Mouse (Mus musculus): Measurements from ENCODE around the gene Zfhx3. TPM values are rescaled to one million over a fixed set of nuclear protein-coding genes. Genes with fewer than 3 reads are reported as not detected.

Zfhx3 gene
- total and polyA plus RNA-seq, 2 experiments from 2014 or later: 9.6 to 13.8 TPM

DNA sequence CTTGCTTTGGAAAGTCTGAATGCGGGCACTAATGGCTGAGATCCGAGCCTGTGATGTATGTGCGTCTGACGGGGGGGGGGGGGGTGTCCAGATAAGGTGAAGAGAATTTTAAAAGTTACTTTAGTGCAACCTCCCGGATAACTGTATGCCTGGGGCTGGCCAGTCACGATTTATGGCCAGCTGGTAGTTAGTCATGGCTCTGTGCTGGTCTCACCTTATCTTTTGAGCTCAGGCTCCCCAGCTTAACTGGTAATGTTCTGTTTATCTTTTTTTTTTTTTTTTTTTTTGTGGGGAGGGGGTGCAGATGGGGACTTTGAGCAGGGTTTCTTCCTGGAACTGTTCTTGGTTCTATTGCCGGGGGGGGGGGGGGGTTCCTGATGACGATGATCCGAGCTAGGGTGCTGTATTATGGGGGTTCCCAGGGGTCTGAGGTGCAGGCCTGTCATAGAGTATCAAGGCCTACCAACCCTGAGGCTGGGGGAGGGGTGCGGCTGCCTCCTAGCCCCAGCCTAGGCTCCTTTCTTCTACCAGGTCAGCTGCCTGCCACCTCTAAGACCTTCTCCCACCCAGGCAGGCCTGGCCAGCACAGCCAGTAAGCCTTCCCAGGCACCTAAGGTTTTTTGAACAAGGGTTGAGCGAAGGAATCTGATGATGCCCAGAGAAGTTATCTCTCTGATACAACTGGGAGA lies 782.5 kb downstream of the Zfhx3 start:
- Histone ChIP-seq H3K27ac (ENCODE audit: low read depth, low read length) (no peak overlapping the region), H3K4me1 (ENCODE audit: insufficient read depth) (no peaks in the 10 kb centered on the region), H3K9me3 (ENCODE audit: low read length) (no peaks in the 10 kb centered on the region), H3K9ac (no peak overlapping the region), H3K27me3 (ENCODE audit: insufficient read depth, low read length) (no peaks in the 10 kb centered on the region), H3K4me3 (ENCODE audit: low read depth, low read length) (no peak overlapping the region), H3K4me2 (ENCODE audit: low read depth) (no peak overlapping the region), H3K36me3 (ENCODE audit: insufficient read depth) (no peaks in the 10 kb centered on the region)
- no peak for TF ChIP-seq CTCF (IDR thresholded peaks at IDR 0.05; ENCODE audit: low read depth)
- ATAC-seq: no peak
- no peak for DNase-seq
- WGBS: 46% methylated on average over 11 of the region's 11 CpGs

DNA sequence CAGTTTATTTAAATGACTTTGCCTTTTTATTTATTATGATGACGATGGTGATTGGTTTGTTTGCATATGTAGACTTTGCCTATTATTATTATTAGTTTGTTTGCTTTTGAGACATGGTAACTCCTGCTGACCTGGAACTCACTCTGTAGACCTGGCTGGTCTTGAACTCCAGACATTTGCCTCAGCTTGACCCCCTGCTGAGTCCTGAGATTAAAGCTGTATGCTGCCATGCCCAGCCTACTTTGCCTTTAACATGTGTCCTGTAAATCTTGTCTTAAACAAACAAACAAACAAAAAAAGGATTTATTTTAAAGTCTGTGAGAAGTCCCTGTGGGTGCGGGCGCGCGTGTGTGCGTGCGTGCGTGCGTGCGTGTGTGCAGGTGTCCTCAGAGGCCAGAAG lies 783.2 kb downstream of the Zfhx3 start:
- no peak overlapping the region for H3K4me2 ChIP-seq (ENCODE audit: low read depth)
- ATAC-seq: no peak
- H3K27me3 ChIP-seq (ENCODE audit: insufficient read depth, low read length): no peaks in the 10 kb centered on the region
- no peaks in the 10 kb centered on the region for H3K4me1 ChIP-seq (ENCODE audit: insufficient read depth)
- H3K27ac ChIP-seq (ENCODE audit: low read depth, low read length): no peak overlapping the region
- WGBS: 77% methylated on average over 10 of the region's 10 CpGs
- no peaks in the 10 kb centered on the region for H3K9me3 ChIP-seq (ENCODE audit: low read length)
- no peak for DNase-seq
- no peaks in the 10 kb centered on the region for H3K36me3 ChIP-seq (ENCODE audit: insufficient read depth)
- H3K4me3 ChIP-seq (ENCODE audit: low read depth, low read length): no peak overlapping the region
- H3K9ac ChIP-seq: no peak overlapping the region
- TF ChIP-seq CTCF (IDR thresholded peaks at IDR 0.05; ENCODE audit: low read depth): no peak

- no peaks in the 10 kb centered on the region for H3K27me3 ChIP-seq (ENCODE audit: insufficient read depth, low read length)
- 8% methylated on average over 12 of the region's 12 CpGs for WGBS
- H3K4me1 ChIP-seq (ENCODE audit: insufficient read depth): no peaks in the 10 kb centered on the region
- no peak for TF ChIP-seq CTCF (IDR thresholded peaks at IDR 0.05; ENCODE audit: low read depth)
- H3K9me3 ChIP-seq (ENCODE audit: low read length): no peaks in the 10 kb centered on the region
- H3K36me3 ChIP-seq (ENCODE audit: insufficient read depth): no peaks in the 10 kb centered on the region
- no peak overlapping the region for H3K4me3 ChIP-seq (ENCODE audit: low read depth, low read length)
- DNase-seq (no peak), ATAC-seq (no peak)
- H3K27ac ChIP-seq (ENCODE audit: low read depth, low read length): no peak overlapping the region
- no peak overlapping the region for H3K9ac ChIP-seq
- no peak overlapping the region for H3K4me2 ChIP-seq (ENCODE audit: low read depth)
Observed at GRCm38 (mm10) chr8:108726541-108727241, 784.2 kb downstream of the Zfhx3 start.

GRCm38 (mm10) chr8:108729169-108729568 lies 786.7 kb downstream of the Zfhx3 start:
- DNase-seq (no peak), ATAC-seq (no peak)
- Histone ChIP-seq H3K9ac (no peak overlapping the region), H3K36me3 (ENCODE audit: insufficient read depth) (no peaks in the 10 kb centered on the region), H3K27me3 (ENCODE audit: insufficient read depth, low read length) (no peaks in the 10 kb centered on the region), H3K9me3 (ENCODE audit: low read length) (no peaks in the 10 kb centered on the region), H3K4me3 (ENCODE audit: low read depth, low read length) (no peak overlapping the region), H3K4me1 (ENCODE audit: insufficient read depth) (no peaks in the 10 kb centered on the region), H3K27ac (ENCODE audit: low read depth, low read length) (no peak overlapping the region), H3K4me2 (ENCODE audit: low read depth) (no peak overlapping the region)
- WGBS: 18% methylated on average over 2 of the region's 2 CpGs
- TF ChIP-seq CTCF (IDR thresholded peaks at IDR 0.05; ENCODE audit: low read depth): no peak

- DNase-seq: no peak
Observed at GRCm38 (mm10) chr8:108729667-108730329, 787.4 kb downstream of the Zfhx3 start.

DNA sequence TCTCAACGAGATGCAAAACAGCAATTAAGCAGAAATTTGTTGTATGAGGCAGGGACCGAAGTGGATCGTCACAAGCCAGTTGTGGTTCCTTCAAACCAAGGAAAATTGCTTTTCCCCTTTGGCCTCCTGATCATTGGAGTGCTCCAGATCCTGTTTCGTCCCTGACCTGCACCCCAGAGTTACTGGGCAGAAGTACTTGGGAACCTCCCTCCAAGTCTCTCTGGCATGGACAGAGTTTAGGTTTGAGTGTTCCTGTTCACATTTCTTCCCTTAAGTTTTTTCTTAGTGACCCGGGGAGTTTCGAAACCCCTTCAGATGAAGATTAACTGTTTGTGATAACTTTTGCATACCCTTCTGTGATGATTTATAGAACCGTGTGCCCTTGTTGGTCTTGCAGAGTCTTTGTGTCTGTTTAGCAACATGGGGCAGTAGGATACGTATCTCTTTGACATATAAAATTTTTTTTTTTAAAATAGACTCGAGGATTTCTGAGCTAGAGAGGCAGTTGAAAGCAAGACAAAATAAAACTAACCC lies 788.5 kb downstream of the Zfhx3 start:
- H3K27me3 ChIP-seq (ENCODE audit: insufficient read depth, low read length): no peaks in the 10 kb centered on the region
- H3K9me3 ChIP-seq (ENCODE audit: low read length): no peaks in the 10 kb centered on the region
- no peaks in the 10 kb centered on the region for H3K4me1 ChIP-seq (ENCODE audit: insufficient read depth)
- no peaks in the 10 kb centered on the region for H3K36me3 ChIP-seq (ENCODE audit: insufficient read depth)
- no peak for TF ChIP-seq CTCF (IDR thresholded peaks at IDR 0.05; ENCODE audit: low read depth)
- H3K27ac ChIP-seq (ENCODE audit: low read depth, low read length): no peak overlapping the region
- 41% methylated on average over 9 of the region's 9 CpGs for WGBS
- DNase-seq: no peak
- H3K4me2 ChIP-seq (ENCODE audit: low read depth): no peak overlapping the region
- ATAC-seq: no peak
- H3K4me3 ChIP-seq (ENCODE audit: low read depth, low read length): no peak overlapping the region
- no peak overlapping the region for H3K9ac ChIP-seq

More at GRCm38 (mm10) chr8:108729667-108730329, 787.4 kb downstream of the Zfhx3 start:
- H3K9me3 ChIP-seq (ENCODE audit: low read length): no peaks in the 10 kb centered on the region
- WGBS: 39% methylated on average over 12 of the region's 12 CpGs
- no peak for TF ChIP-seq CTCF (IDR thresholded peaks at IDR 0.05; ENCODE audit: low read depth)
- H3K4me1 ChIP-seq (ENCODE audit: insufficient read depth): no peaks in the 10 kb centered on the region
- no peak overlapping the region for H3K4me2 ChIP-seq (ENCODE audit: low read depth)
- ATAC-seq: no peak
- H3K27me3 ChIP-seq (ENCODE audit: insufficient read depth, low read length): no peaks in the 10 kb centered on the region
- H3K27ac ChIP-seq (ENCODE audit: low read depth, low read length): no peak overlapping the region
- no peak overlapping the region for H3K4me3 ChIP-seq (ENCODE audit: low read depth, low read length)
- no peak overlapping the region for H3K9ac ChIP-seq
- H3K36me3 ChIP-seq (ENCODE audit: insufficient read depth): no peaks in the 10 kb centered on the region

GRCm38 (mm10) chr8:108732500-108732899 lies 790.1 kb downstream of the Zfhx3 start:
- no peak overlapping the region for H3K9ac ChIP-seq
- H3K27ac ChIP-seq (ENCODE audit: low read depth, low read length): no peak overlapping the region
- DNase-seq: no peak
- H3K4me1 ChIP-seq (ENCODE audit: insufficient read depth): no peaks in the 10 kb centered on the region
- TF ChIP-seq CTCF (IDR thresholded peaks at IDR 0.05; ENCODE audit: low read depth): no peak
- no peaks in the 10 kb centered on the region for H3K36me3 ChIP-seq (ENCODE audit: insufficient read depth)
- H3K9me3 ChIP-seq (ENCODE audit: low read length): no peaks in the 10 kb centered on the region
- ATAC-seq: no peak
- no peak overlapping the region for H3K4me2 ChIP-seq (ENCODE audit: low read depth)
- H3K4me3 ChIP-seq (ENCODE audit: low read depth, low read length): no peak overlapping the region
- no peaks in the 10 kb centered on the region for H3K27me3 ChIP-seq (ENCODE audit: insufficient read depth, low read length)
- WGBS: 22% methylated on average over 11 of the region's 11 CpGs
